Comparison of ENCODE assay signal across 14 mouse cellular contexts in genomic region chr16:72995955-72996535, GRCm38 (mm10).
DNase-seq lines count a peak whose midpoint lies in the region; ATAC-seq lines count a peak whose summit lies in the region.
"Had no signal": no experiment of that assay in that cellular context is flagged by ENCODE, and none has a peak within 500 bp of the region (broad histone marks: within the 10 kb centered on the region; RNA-seq: fewer than 3 reads in every experiment).

No protein-coding gene starts in this region.

- H3K4me1 ChIP-seq in hindbrain, embryonic 12.5 days, result peaks cover 3% of the 10 kb centered on the region; the same call in 1 of the 2 replicates
- H3K4me1 ChIP-seq in hindbrain, embryonic 10.5 days (replicated peaks), result 0 out of 2 replicates have a peak, but pooled peaks cover 7% of the 10 kb centered on the region
- H3K4me1 ChIP-seq in forebrain, embryonic 13.5 days, result peaks cover 13% of the 10 kb centered on the region
- peaks cover 33% of the 10 kb centered on the region for H3K4me1 ChIP-seq in limb, embryonic 13.5 days
- H3K4me1 ChIP-seq: liver, embryonic 12.5 days; megakaryocyte, embryonic 14.5 days had no signal

- DNase-seq in hindbrain, embryonic 10.5 days (ENCODE audit: low spot score), result no peak
- DNase-seq in Muller cell, postnatal 12 days (ENCODE audit: inconsistent ontology term), result peak; percentile 52
- DNase-seq in adrenal gland, adult 8-10 months, result no peak
- no peak for DNase-seq in kidney, postnatal 10 days
- DNase-seq in layer of hippocampus, postnatal 10 days (ENCODE audit: low spot score in 2 of 2), result no peak
- DNase-seq: B cell, adult 2 months; gastrocnemius, postnatal 10 days; heart, adult 2 months; thymus, postnatal 36 days had no signal

- peak overlapping the region; percentile 3; the same call in 1 of the 2 replicates for H3K27ac ChIP-seq in hindbrain, embryonic 12.5 days
- H3K27ac ChIP-seq in hindbrain, embryonic 10.5 days, result no peak overlapping the region
- peak overlapping the region; percentile 2; the same call in 1 of the 2 replicates for H3K27ac ChIP-seq in forebrain, embryonic 13.5 days
- peak overlapping the region; percentile 55 for H3K27ac ChIP-seq in limb, embryonic 13.5 days
- H3K27ac ChIP-seq: heart, adult 2 months; liver, embryonic 12.5 days had no signal

- peaks cover 6% of the 10 kb centered on the region; the same call in 1 of the 2 replicates for H3K36me3 ChIP-seq in hindbrain, embryonic 12.5 days
- H3K36me3 ChIP-seq in hindbrain, embryonic 10.5 days, result peaks cover 19% of the 10 kb centered on the region; the same call in 1 of the 2 replicates
- no peaks in the 10 kb centered on the region for H3K36me3 ChIP-seq in forebrain, embryonic 13.5 days (ENCODE audit: poor library complexity, severe bottlenecking)
- H3K36me3 ChIP-seq in limb, embryonic 13.5 days, result peaks cover 14% of the 10 kb centered on the region
- H3K36me3 ChIP-seq: liver, embryonic 12.5 days had no signal

- no peak for ATAC-seq in hindbrain, embryonic 12.5 days (ENCODE audit: low FRiP score)
- ATAC-seq in forebrain, embryonic 13.5 days, result 0 out of 2 replicates have a peak, but pooled peaks have one; percentile 39
- no peak for ATAC-seq in limb, embryonic 13.5 days (ENCODE audit: low FRiP score, low read depth)
- ATAC-seq: liver, embryonic 12.5 days had no signal

- no peak overlapping the region for H3K4me2 ChIP-seq in hindbrain, embryonic 12.5 days (replicated peaks)
- H3K4me2 ChIP-seq in forebrain, embryonic 13.5 days, result no peak overlapping the region
- no peak overlapping the region for H3K4me2 ChIP-seq in limb, embryonic 13.5 days (replicated peaks)
- H3K4me2 ChIP-seq: liver, embryonic 12.5 days had no signal

- H3K9me3 ChIP-seq in hindbrain, embryonic 12.5 days (replicated peaks), result no peaks in the 10 kb centered on the region
- H3K9me3 ChIP-seq in hindbrain, embryonic 10.5 days, result no peaks in the 10 kb centered on the region
- H3K9me3 ChIP-seq in forebrain, embryonic 13.5 days (replicated peaks), result no peaks in the 10 kb centered on the region
- no peaks in the 10 kb centered on the region for H3K9me3 ChIP-seq in limb, embryonic 13.5 days
- H3K9me3 ChIP-seq: liver, embryonic 12.5 days had no signal

- no peaks in the 10 kb centered on the region for H3K27me3 ChIP-seq in hindbrain, embryonic 12.5 days
- H3K27me3 ChIP-seq in hindbrain, embryonic 10.5 days (ENCODE audit: insufficient read depth, poor library complexity, severe bottlenecking), result no peaks in the 10 kb centered on the region
- no peaks in the 10 kb centered on the region for H3K27me3 ChIP-seq in forebrain, embryonic 13.5 days
- no peaks in the 10 kb centered on the region for H3K27me3 ChIP-seq in limb, embryonic 13.5 days
- H3K27me3 ChIP-seq: liver, embryonic 12.5 days; megakaryocyte, embryonic 14.5 days had no signal

- no peak overlapping the region for H3K4me3 ChIP-seq in hindbrain, embryonic 12.5 days
- H3K4me3 ChIP-seq in hindbrain, embryonic 10.5 days, result no peak overlapping the region
- no peak overlapping the region for H3K4me3 ChIP-seq in forebrain, embryonic 13.5 days
- no peak overlapping the region for H3K4me3 ChIP-seq in limb, embryonic 13.5 days
- H3K4me3 ChIP-seq: heart, adult 2 months; liver, embryonic 12.5 days; megakaryocyte, embryonic 14.5 days had no signal

- 76% methylated on average over 10 of the region's 10 CpGs for WGBS in hindbrain, embryonic 12.5 days
- WGBS in hindbrain, embryonic 10.5 days, result 86% methylated on average over 10 of the region's 10 CpGs
- WGBS in forebrain, embryonic 13.5 days, result 26% methylated on average over 10 of the region's 10 CpGs
- WGBS in limb, embryonic 13.5 days, result 25% methylated on average over 10 of the region's 10 CpGs

- H3K9ac ChIP-seq in hindbrain, embryonic 12.5 days, result no peak overlapping the region
- H3K9ac ChIP-seq in forebrain, embryonic 13.5 days, result no peak overlapping the region
- H3K9ac ChIP-seq in limb, embryonic 13.5 days, result no peak overlapping the region
- H3K9ac ChIP-seq: liver, embryonic 12.5 days had no signal
